Mouse (Mus musculus): ENCODE measurements around the gene Ddx6. TPM values are rescaled to one million over a fixed set of nuclear protein-coding genes. Genes with fewer than 3 reads are reported as not detected.
"Not testable (repeated sequence)": the region's sequence is repeated elsewhere in the genome, so short reads cannot be mapped to it uniquely, and the experiment has no call there.

Gene Ddx6
- polyA plus RNA-seq, 1 experiment from 2014 or later = 25.9 TPM

DNA sequence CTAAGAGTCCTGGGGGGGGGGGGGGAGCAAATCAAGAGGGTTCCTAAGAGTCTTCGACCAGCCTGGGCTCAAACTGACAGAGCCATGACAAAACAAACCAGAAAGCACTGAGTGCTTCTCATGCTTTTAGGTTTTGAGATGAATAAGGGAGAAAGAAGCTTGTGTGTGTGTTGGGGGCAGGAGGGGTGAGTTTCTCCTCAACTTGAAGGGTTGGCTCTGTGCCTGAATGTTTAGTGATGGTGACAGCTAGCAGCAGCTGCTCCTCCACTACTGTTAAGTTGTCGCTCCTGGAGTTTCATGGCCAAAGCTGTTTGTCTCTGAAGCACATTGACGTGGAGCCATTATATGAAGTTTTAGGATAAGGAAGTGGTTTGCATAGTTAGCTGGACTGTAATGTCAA is 16.4 kb downstream of the Ddx6 start:
- H3K9ac ChIP-seq = no peak overlapping the region
- no peak overlapping the region for H3K4me2 ChIP-seq (replicated peaks)
- H3K27ac ChIP-seq = no peak overlapping the region
- peaks cover 77% of the 10 kb centered on the region for H3K36me3 ChIP-seq
- no peak for ATAC-seq (ENCODE audit: low FRiP score)
- 76% methylated on average over 3 of the region's 3 CpGs for WGBS
- H3K27me3 ChIP-seq = no peaks in the 10 kb centered on the region
- H3K4me3 ChIP-seq = no peak overlapping the region
- no peaks in the 10 kb centered on the region for H3K4me1 ChIP-seq
- H3K9me3 ChIP-seq (replicated peaks) = no peaks in the 10 kb centered on the region

DNA sequence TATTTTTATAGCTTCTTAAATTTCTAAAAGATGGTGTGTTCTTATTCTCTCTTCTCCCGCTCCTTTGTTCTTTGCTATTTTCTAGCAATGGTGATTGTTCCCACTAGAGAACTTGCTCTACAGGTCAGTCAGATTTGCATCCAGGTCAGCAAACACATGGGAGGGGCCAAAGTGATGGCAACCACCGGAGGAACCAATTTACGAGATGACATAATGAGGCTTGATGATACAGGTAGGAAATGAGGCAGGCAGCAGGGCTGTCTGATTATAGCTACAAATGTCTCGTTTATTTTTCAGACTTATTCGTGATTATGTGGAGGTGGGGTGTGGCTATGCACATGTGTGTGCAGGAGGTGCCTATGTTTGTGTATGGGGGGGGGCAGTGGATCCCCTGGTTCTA is 19.7 kb downstream of the Ddx6 start:
- H3K9ac ChIP-seq = no peak overlapping the region
- WGBS = 86% methylated on average over 5 of the region's 5 CpGs
- no peaks in the 10 kb centered on the region for H3K9me3 ChIP-seq (replicated peaks)
- H3K4me1 ChIP-seq = no peaks in the 10 kb centered on the region
- H3K27me3 ChIP-seq = no peaks in the 10 kb centered on the region
- H3K4me3 ChIP-seq = no peak overlapping the region
- no peak overlapping the region for H3K4me2 ChIP-seq (replicated peaks)
- peaks cover 73% of the 10 kb centered on the region for H3K36me3 ChIP-seq
- ATAC-seq (ENCODE audit: low FRiP score) = no peak
- H3K27ac ChIP-seq = no peak overlapping the region

DNA sequence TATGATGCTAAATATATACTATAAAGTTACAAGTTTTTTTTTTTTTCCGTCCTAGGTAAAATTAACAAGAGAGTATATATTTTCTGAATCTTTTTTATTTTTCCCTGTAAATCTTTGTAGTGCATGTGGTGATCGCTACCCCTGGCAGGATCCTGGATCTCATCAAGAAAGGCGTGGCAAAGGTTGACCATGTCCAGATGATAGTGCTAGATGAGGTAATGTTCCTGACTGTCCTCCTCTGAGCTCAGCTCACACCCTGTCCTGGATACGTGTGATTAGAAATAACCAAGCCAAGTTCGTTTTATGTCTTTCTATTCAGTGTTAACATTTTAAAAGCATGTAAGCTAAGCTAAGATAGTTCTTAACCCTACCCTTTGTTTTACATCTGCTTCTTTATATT is 21.6 kb downstream of the Ddx6 start:
- Histone ChIP-seq H3K4me3 (no peak overlapping the region), H3K27me3 (no peaks in the 10 kb centered on the region), H3K9ac (no peak overlapping the region), H3K9me3 (replicated peaks) (no peaks in the 10 kb centered on the region), H3K27ac (no peak overlapping the region), H3K4me1 (no peaks in the 10 kb centered on the region), H3K36me3 (peaks cover 78% of the 10 kb centered on the region), H3K4me2 (replicated peaks) (no peak overlapping the region)
- ATAC-seq (ENCODE audit: low FRiP score) = no peak
- WGBS = 93% methylated on average over 5 of the region's 5 CpGs

DNA sequence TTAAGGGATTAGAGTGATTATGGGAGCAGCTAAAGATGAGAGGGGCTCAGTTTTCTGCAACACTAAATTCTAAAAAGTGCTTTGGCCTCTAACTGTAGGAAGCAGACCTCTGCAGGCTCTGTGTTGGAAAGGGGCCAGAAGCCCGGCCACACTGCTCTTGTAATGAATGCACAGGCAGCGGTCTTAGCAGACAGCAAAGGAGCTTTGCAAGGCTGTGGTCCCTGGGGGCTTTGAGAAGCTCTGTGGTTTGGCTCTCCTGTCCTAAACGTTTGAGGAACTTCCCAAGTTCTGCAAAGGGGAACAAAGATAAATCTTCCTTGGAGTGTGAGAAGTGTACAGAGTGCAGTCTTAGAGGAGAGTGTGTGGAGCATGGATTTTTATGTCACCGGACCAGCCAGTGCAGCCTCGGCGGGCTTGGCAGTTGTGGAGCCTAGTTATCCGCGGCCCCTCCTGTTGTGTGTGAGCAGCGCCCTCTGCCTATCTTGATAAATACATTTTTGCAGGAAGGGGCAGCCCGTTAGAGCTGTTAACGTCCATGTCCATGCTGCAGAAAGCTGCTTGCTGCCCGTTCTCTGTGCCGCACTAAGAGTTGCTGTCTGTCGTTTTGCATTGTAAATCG is 33.0 kb downstream of the Ddx6 start:
- no peak overlapping the region for H3K9ac ChIP-seq
- 78% methylated on average over 15 of the region's 15 CpGs for WGBS
- H3K27ac ChIP-seq = no peak overlapping the region
- H3K4me3 ChIP-seq = no peak overlapping the region
- ATAC-seq (ENCODE audit: low FRiP score) = no peak
- peaks cover 64% of the 10 kb centered on the region for H3K36me3 ChIP-seq
- no peaks in the 10 kb centered on the region for H3K27me3 ChIP-seq
- no peak overlapping the region for H3K4me2 ChIP-seq (replicated peaks)
- no peaks in the 10 kb centered on the region for H3K4me1 ChIP-seq
- no peaks in the 10 kb centered on the region for H3K9me3 ChIP-seq (replicated peaks)

DNA sequence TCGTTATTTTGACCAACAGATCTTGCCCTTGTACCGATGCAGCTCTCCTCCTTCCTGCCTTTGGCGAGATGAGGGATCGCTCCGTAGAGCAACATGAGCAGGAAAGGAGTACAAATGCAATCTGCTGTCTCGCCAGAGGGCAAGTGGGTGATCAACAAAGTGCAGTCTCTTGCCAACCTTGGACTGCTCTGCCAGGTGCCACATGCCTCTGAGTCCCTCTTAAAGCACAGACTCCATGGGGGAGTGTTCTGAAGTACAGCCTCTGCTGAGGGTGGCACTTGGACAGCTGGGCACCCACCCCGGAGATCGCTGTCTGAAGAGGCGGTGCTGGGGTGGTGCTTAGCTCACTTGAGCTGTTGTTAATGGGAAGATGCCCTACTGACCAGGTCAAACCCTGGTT is 34.0 kb downstream of the Ddx6 start:
- H3K27me3 ChIP-seq; ATAC-seq (ENCODE audit: low FRiP score); H3K27ac ChIP-seq; H3K4me1 ChIP-seq; H3K9me3 ChIP-seq (replicated peaks); H3K4me2 ChIP-seq (replicated peaks); H3K9ac ChIP-seq; H3K4me3 ChIP-seq: not testable (repeated sequence)
- H3K36me3 ChIP-seq = peaks cover 55% of the 10 kb centered on the region
- 93% methylated on average over 9 of the region's 9 CpGs for WGBS

DNA sequence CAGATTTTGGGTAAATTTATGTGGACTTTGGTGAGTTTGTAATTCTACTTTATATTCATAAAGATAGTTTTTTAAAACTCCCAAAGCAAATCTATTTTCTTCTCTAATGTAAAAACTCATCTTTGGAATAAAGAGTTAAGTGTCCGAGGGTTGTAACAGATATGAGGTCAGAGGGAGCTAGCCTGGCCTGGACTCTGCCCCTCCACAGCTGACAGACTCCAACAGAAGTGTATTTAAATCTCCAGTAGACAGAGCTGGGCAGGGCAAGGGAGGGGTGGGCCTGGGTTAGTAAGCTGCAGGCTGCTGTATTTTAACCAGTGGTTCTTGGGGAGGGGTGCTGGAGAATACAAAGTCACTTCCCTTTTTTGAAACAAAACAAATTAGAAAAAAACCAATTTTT is 35.3 kb downstream of the Ddx6 start:
- H3K9ac ChIP-seq; H3K4me1 ChIP-seq; ATAC-seq (ENCODE audit: low FRiP score); H3K4me3 ChIP-seq; H3K27ac ChIP-seq; H3K27me3 ChIP-seq; H3K9me3 ChIP-seq (replicated peaks); H3K4me2 ChIP-seq (replicated peaks): not testable (repeated sequence)
- peaks cover 42% of the 10 kb centered on the region for H3K36me3 ChIP-seq
- whole genome bisulfite sequencing = 96% methylated on average over 1 of the region's 1 CpGs

DNA sequence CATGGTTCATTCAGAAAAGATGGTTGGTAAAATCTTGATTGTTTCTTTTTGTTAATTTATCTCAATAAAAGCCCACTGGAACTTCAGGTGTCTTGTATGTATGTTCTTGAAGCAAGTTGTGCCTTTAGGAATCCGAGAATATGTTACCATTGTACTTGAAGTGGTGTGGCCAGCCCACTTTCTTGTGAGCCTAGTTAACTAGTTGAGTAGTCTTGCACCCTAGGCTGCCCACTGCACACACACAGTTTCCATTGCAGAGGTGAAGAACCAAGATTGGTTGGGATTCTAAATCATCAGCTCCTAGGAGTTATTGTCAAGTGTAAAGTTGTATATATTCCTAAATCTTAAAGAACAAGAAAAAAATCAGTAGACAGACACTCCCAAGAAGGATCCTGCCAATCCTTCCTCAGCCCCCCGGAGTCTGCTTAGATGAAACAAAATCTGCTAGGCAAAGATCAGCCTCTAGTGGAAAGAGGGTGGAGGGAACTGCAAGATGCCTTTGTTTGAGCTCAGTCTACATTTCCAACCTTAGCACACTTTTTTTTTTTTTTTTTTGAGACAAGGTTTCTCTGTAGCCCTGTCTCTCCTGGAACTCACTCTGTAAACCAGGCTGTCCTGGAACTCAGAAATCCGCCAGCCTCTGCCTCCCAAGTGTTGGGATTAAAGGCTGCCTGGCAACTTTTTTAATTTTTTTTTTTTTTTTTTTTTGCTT is 36.1 kb downstream of the Ddx6 start:
- no peak for ATAC-seq (ENCODE audit: low FRiP score)
- Histone ChIP-seq H3K27ac (no peak overlapping the region), H3K4me2 (replicated peaks) (no peak overlapping the region), H3K9ac (no peak overlapping the region), H3K9me3 (replicated peaks) (no peaks in the 10 kb centered on the region), H3K36me3 (peaks cover 35% of the 10 kb centered on the region), H3K4me3 (no peak overlapping the region), H3K27me3 (no peaks in the 10 kb centered on the region), H3K4me1 (no peaks in the 10 kb centered on the region)
- 93% methylated on average over 3 of the region's 3 CpGs for WGBS

DNA sequence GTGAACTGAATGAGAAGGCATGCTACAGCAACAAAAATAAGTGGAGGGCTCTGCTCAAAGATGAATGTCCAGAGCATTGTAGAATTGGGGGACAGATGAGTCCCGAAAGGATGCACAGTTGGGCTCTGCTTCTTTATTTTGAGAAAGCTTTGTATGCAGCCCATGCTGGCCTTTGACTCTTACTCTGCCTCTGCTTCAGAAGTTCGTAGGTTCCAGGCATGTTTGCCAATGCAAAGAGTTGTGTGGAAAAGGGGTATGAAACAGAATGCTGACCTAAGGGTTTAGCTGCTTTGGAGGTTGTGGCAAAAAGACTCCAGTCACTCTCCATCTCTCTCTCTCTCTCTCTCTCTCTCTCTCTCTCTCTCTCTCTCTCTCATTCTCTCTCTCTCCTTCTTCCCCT is 36.9 kb downstream of the Ddx6 start:
- Histone ChIP-seq H3K4me2 (replicated peaks) (no peak overlapping the region), H3K9me3 (replicated peaks) (no peaks in the 10 kb centered on the region), H3K9ac (no peak overlapping the region), H3K27me3 (no peaks in the 10 kb centered on the region), H3K27ac (no peak overlapping the region), H3K36me3 (peaks cover 26% of the 10 kb centered on the region), H3K4me1 (no peaks in the 10 kb centered on the region), H3K4me3 (no peak overlapping the region)
- ATAC-seq (ENCODE audit: low FRiP score) = no peak
- WGBS = 95% methylated on average over 2 of the region's 2 CpGs

DNA sequence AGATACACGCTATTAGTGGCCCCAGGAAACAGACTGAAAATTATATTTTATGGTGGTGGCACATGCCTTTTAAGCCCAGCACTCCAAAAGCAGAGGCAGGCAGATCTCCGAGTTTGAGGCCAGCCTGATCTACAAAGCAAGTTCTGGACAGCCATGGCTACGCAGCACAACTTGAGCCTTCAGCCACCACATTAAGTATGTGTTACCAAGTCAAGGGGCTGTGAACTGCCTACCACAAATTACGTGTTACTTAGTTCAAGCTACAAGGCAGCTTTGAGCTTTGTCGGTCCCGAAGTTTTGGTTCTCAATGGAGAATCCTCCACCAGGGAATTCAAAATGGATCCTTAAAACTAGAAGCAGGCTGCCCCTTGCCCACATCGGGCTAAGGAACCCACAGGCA is 38.4 kb downstream of the Ddx6 start:
- Histone ChIP-seq H3K4me1 (no peaks in the 10 kb centered on the region), H3K36me3 (peaks cover 12% of the 10 kb centered on the region), H3K9me3 (replicated peaks) (no peaks in the 10 kb centered on the region), H3K4me3 (no peak overlapping the region), H3K27me3 (no peaks in the 10 kb centered on the region), H3K27ac (no peak overlapping the region), H3K4me2 (replicated peaks) (no peak overlapping the region), H3K9ac (no peak overlapping the region)
- no peak for ATAC-seq (ENCODE audit: low FRiP score)
- WGBS = 95% methylated on average over 7 of the region's 7 CpGs

DNA sequence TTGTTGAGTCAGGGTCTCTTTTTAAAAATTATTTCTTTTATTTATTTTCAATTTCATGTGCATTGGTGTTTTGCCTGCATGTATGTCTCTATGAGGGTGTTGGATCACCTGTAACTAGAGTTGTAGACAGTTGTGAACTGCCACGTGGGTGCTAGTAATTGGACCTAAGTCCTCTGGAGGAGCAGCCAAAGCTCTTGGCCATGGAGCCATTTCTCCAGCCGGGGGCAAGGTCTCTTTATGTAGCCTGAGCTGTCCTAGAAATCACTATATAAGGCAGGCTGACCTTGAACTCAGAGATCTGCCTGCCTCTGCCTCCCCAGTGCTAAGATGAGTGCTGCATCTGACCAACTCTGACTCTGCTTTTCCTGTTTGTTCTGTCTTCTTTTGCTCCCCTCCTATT is 39.5 kb downstream of the Ddx6 start:
- H3K9ac ChIP-seq = no peak overlapping the region
- no peak overlapping the region for H3K4me2 ChIP-seq (replicated peaks)
- H3K27me3 ChIP-seq = no peaks in the 10 kb centered on the region
- H3K4me3 ChIP-seq = no peak overlapping the region
- no peak for ATAC-seq (ENCODE audit: low FRiP score)
- WGBS = 87% methylated on average over 2 of the region's 2 CpGs
- H3K36me3 ChIP-seq = peaks cover 4% of the 10 kb centered on the region; the same call in 1 of the 2 replicates
- no peak overlapping the region for H3K27ac ChIP-seq
- no peaks in the 10 kb centered on the region for H3K9me3 ChIP-seq (replicated peaks)
- H3K4me1 ChIP-seq = no peaks in the 10 kb centered on the region

DNA sequence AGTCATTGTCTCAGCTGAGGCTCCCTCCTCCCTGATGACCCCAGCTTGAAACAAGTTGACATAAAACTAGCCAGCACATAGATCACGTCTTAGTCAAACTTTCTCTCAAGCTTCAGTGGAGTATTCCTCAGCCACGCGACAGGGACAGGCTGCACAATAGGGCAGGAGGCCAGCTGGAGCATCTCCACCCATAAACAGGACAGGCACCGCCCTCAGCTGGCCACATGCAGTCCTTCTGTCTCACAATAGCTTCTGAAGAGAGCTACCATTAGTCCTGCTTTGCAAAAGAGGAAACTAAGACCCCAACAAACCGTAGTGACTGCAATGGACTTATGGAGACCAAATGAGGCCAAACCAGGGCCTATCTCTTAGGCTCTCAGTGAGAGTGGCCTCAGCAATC is 40.8 kb downstream of the Ddx6 start:
- WGBS = 78% methylated on average over 5 of the region's 5 CpGs

DNA sequence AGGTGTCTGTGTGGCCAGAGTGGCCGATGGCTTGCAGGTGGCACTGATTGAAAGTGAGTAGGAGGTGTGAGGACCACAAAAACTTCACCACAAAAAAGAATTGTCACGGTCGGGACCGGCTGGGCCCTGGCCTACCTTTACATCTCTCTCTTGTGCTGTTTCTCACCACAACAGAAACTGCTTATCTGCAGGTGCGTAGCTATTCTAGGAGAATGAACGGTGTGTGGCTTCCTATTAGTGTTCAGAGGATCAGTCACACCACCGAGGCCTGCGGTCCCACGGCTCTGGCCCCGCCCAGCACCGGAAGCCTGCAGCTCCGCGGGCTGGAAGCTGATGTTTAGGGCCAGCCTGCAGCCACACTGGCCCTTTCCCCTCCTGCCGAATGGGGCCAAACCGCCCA is 41.2 kb downstream of the Ddx6 start:
- H3K27me3 ChIP-seq = no peaks in the 10 kb centered on the region
- H3K4me3 ChIP-seq = no peak overlapping the region
- no peak overlapping the region for H3K9ac ChIP-seq
- ATAC-seq (ENCODE audit: low FRiP score) = no peak
- H3K9me3 ChIP-seq (replicated peaks) = no peaks in the 10 kb centered on the region
- H3K27ac ChIP-seq = no peak overlapping the region
- H3K4me1 ChIP-seq = no peaks in the 10 kb centered on the region
- no peak overlapping the region for H3K4me2 ChIP-seq (replicated peaks)
- WGBS = 70% methylated on average over 15 of the region's 15 CpGs
- no peaks in the 10 kb centered on the region for H3K36me3 ChIP-seq

More for the DNA sequence above, 40.8 kb downstream of the Ddx6 start:
- no peak overlapping the region for H3K4me3 ChIP-seq
- no peaks in the 10 kb centered on the region for H3K9me3 ChIP-seq (replicated peaks)
- H3K27ac ChIP-seq = no peak overlapping the region
- H3K4me1 ChIP-seq = no peaks in the 10 kb centered on the region
- H3K9ac ChIP-seq = no peak overlapping the region
- H3K36me3 ChIP-seq = no peaks in the 10 kb centered on the region
- no peak overlapping the region for H3K4me2 ChIP-seq (replicated peaks)
- H3K27me3 ChIP-seq = no peaks in the 10 kb centered on the region
- no peak for ATAC-seq (ENCODE audit: low FRiP score)

DNA sequence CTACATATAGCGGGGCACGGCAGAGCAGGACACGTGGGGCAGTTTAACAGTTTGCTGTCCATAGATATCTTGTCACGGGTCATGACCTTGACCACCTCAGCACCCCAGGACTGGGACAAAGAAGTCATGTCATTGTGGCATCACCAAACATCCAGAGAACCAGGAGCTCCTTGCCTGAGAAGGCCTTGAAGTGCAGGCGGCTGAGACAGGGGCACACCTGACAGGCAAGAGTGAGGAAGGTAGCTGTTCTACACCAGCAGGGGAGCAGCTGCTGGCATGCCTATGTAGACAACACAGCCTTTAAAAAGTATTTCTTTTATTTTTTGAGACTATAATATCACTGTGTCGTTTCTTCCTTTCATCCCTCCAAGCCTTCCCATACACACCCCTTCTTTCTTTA is 41.7 kb downstream of the Ddx6 start:
- no peak overlapping the region for H3K4me2 ChIP-seq (replicated peaks)
- no peaks in the 10 kb centered on the region for H3K4me1 ChIP-seq
- H3K27me3 ChIP-seq = no peaks in the 10 kb centered on the region
- no peak overlapping the region for H3K27ac ChIP-seq
- no peak overlapping the region for H3K4me3 ChIP-seq
- WGBS = 89% methylated on average over 6 of the region's 6 CpGs
- H3K9ac ChIP-seq = no peak overlapping the region
- ATAC-seq (ENCODE audit: low FRiP score) = no peak
- no peaks in the 10 kb centered on the region for H3K36me3 ChIP-seq
- no peaks in the 10 kb centered on the region for H3K9me3 ChIP-seq (replicated peaks)

Measured in hindbrain, embryonic 12.5 days (tissue).